Mouse (Mus musculus): ENCODE data around the gene Gnl2. TPM values are rescaled to one million over a fixed set of nuclear protein-coding genes. Genes with fewer than 3 reads are reported as not detected.

Gnl2 gene
- polyA plus RNA-seq, 1 experiment from 2014 or later, result 36.1 TPM

DNA sequence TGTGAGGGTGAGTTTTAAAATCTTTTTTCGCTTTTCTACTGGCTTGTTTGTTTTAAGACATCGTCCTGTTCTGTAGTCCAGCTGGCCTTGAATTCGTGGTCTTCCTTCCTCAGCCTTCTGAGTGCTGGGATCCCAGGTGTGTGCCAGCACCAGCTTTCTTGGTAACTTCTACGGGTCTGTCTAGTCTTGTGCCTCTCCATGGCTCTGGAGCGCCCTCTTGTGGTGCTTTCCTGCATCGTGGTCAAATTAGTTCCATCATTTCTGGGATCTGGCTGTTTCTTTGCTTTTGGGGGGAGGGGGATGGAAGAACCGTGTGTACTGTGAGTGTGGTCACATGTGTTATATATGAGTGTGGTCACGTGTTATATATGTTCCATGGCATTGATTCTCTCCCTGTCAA is 83.1 kb downstream of the Gnl2 start:
- Histone ChIP-seq H3K9ac (ENCODE audit: low read length) (no peak overlapping the region), H3K9me3 (ENCODE audit: control insufficient read depth, low read length) (no peaks in the 10 kb centered on the region), H3K27me3 (ENCODE audit: control insufficient read depth, insufficient read depth, low read length) (no peaks in the 10 kb centered on the region), H3K36me3 (ENCODE audit: control insufficient read depth, insufficient read depth, low read length) (0 out of 2 replicates have a peak, but pooled peaks cover 2% of the 10 kb centered on the region), H3K4me1 (replicated peaks; ENCODE audit: control insufficient read depth, insufficient read depth) (no peaks in the 10 kb centered on the region), H3K4me2 (replicated peaks; ENCODE audit: low read depth) (no peak overlapping the region), H3K27ac (replicated peaks) (no peak overlapping the region), H3K4me3 (ENCODE audit: low read depth, low read length) (no peak overlapping the region)
- DNase-seq (ENCODE audit: low spot score), result peak; percentile 87
- peak; percentile 69 for ATAC-seq (ENCODE audit: low FRiP score, low TSS enrichment)
- no peak for TF ChIP-seq EP300 (optimal IDR thresholded peaks at IDR 0.05)
- peak; percentile 99 for TF ChIP-seq CTCF (IDR thresholded peaks at IDR 0.05; ENCODE audit: low read depth)
- WGBS, result 5% methylated on average over 8 of the region's 8 CpGs

- Histone ChIP-seq H3K36me3 (ENCODE audit: control insufficient read depth, insufficient read depth, low read length) (no peaks in the 10 kb centered on the region), H3K27ac (replicated peaks) (no peak overlapping the region), H3K4me1 (replicated peaks; ENCODE audit: control insufficient read depth, insufficient read depth) (no peaks in the 10 kb centered on the region), H3K9ac (ENCODE audit: low read length) (no peak overlapping the region), H3K9me3 (ENCODE audit: control insufficient read depth, low read length) (no peaks in the 10 kb centered on the region), H3K4me3 (ENCODE audit: low read depth, low read length) (no peak overlapping the region), H3K4me2 (replicated peaks; ENCODE audit: low read depth) (no peak overlapping the region), H3K27me3 (ENCODE audit: control insufficient read depth, insufficient read depth, low read length) (no peaks in the 10 kb centered on the region)
- DNase-seq (ENCODE audit: low spot score) (no peak), ATAC-seq (ENCODE audit: low FRiP score, low TSS enrichment) (no peak)
- WGBS, result 78% methylated on average over 13 of the region's 13 CpGs
- TF ChIP-seq EP300 (optimal IDR thresholded peaks at IDR 0.05) (no peak), CTCF (IDR thresholded peaks at IDR 0.05; ENCODE audit: low read depth) (no peak)
Measured at GRCm38 (mm10) chr4:125101334-125101733, 84.9 kb downstream of the Gnl2 start.

Other genes starting within 250 kb of the Gnl2 start
- 10.6 and 11.6 TPM in 2 replicates for gene Mtf1, start 214.5 kb upstream of the Gnl2 start, polyA plus RNA-seq (2015; fragmentation: Nextera tagmentation; extraction: Ambion mirVana)
- 31.2 and 32.3 TPM in 2 replicates for gene Yrdc, start 165.9 kb upstream of the Gnl2 start, polyA plus RNA-seq (2015; fragmentation: Nextera tagmentation; extraction: Ambion mirVana)
- gene 1110065P20Rik, start 165.4 kb upstream of the Gnl2 start, polyA plus RNA-seq (2015; fragmentation: Nextera tagmentation; extraction: Ambion mirVana), result 64.1 and 65.8 TPM in 2 replicates
- gene Maneal, start 154.4 kb upstream of the Gnl2 start, polyA plus RNA-seq (2015; fragmentation: Nextera tagmentation; extraction: Ambion mirVana), result 0.19 and 0.21 TPM in 2 replicates
- 0.17 TPM in 1 of 2 replicates, not detected in the other for gene Epha10, start 135.7 kb upstream of the Gnl2 start, polyA plus RNA-seq (2015; fragmentation: Nextera tagmentation; extraction: Ambion mirVana)
- gene 9930104L06Rik, start 79.5 kb upstream of the Gnl2 start, polyA plus RNA-seq (2015; fragmentation: Nextera tagmentation; extraction: Ambion mirVana), result 6.1 and 6.9 TPM in 2 replicates
- 26.9 and 34.9 TPM in 2 replicates for gene Cdca8, start 77.3 kb upstream of the Gnl2 start, polyA plus RNA-seq (2015; fragmentation: Nextera tagmentation; extraction: Ambion mirVana)
- 6.3 and 6.9 TPM in 2 replicates for gene Rspo1, start 30.2 kb upstream of the Gnl2 start, polyA plus RNA-seq (2015; fragmentation: Nextera tagmentation; extraction: Ambion mirVana)
- 0.05 and 0.06 TPM in 2 replicates for gene Dnali1, start 49.1 kb downstream of the Gnl2 start, polyA plus RNA-seq (2015; fragmentation: Nextera tagmentation; extraction: Ambion mirVana)
- gene Snip1, start 50.1 kb downstream of the Gnl2 start, polyA plus RNA-seq (2015; fragmentation: Nextera tagmentation; extraction: Ambion mirVana), result 13.0 and 13.6 TPM in 2 replicates
- 28.3 and 28.4 TPM in 2 replicates for gene Meaf6, start 68.5 kb downstream of the Gnl2 start, polyA plus RNA-seq (2015; fragmentation: Nextera tagmentation; extraction: Ambion mirVana)
- gene Zc3h12a, start 111.3 kb downstream of the Gnl2 start, polyA plus RNA-seq (2015; fragmentation: Nextera tagmentation; extraction: Ambion mirVana), result 2.7 TPM in 2 replicates

Measured in stomach, postnatal 0 days (tissue).